Mouse (Mus musculus): ENCODE results near the gene Dzip1l. TPM values are rescaled to one million over a fixed set of nuclear protein-coding genes. Genes with fewer than 3 reads are reported as not detected.

Dzip1l gene
- polyA plus RNA-seq, 1 experiment: 1.4 TPM

DNA sequence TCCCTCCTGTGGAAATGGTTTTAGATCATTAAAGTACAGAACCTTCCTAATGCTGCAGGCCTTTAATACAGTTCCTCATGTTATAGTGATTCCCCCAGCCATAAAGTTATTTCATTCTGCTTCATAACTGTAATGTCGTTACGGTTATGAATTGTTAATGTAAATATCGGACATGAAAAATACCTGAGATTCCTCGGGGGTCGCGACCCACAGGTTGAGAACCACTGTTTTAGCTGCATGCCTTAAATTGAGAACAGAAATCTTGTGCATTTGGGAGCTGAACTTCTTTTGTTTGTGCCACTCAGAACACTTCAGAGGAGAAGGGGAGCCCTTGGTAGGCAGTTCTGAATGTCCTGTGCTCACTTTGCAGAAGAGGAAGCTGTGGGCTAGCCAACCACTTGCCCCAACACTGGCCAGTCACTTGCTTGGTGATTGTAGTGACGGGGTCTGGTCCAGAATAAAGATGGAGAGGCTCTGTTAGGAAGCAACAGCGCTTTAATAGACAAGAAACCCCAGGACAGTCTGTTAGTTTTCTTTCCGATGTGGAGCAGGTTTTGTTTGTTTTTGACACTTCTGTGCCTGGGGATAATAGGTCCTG is 1.3 kb downstream of the Dzip1l start:
- Histone ChIP-seq H3K4me1 (ENCODE audit: control insufficient read depth, insufficient read depth, insufficient read length, low read length) (no peaks in the 10 kb centered on the region), H3K4me3 (ENCODE audit: low read depth, low read length) (peak overlapping the region; percentile 59), H3K36me3 (ENCODE audit: control insufficient read depth, insufficient read depth, low read length) (no peaks in the 10 kb centered on the region), H3K27me3 (ENCODE audit: control insufficient read depth, insufficient read depth, low read length) (no peaks in the 10 kb centered on the region), H3K27ac (ENCODE audit: insufficient read depth, low read depth, low read length) (no peak overlapping the region)
- WGBS: 73% methylated on average over 9 of the region's 9 CpGs
- no peak for TF ChIP-seq CTCF (IDR thresholded peaks at IDR 0.05; ENCODE audit: extremely low read depth, insufficient read length, insufficient replicate concordance, low read depth, low read length)
- no peak for TF ChIP-seq POLR2A (IDR thresholded peaks at IDR 0.05; ENCODE audit: low read depth, low read length)

DNA sequence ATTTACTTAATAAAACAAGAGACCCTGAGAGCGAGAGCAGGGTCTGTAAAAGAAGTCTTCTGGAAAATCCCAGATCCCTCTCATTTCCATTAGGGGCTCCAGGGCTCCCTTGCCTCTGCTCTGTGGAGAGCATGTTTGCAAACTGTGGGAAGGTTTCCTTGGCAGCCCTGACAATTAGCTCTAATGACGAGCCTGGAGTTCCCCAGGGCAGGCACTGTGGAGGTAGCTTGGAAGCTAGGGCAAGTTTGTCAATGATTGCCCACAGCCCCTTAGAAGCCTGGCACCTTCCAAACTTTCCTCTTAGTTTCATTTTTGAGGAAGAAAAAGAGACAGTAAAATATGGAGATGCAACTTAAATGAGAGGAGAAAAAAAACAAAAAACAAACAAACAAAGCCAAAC is 2.5 kb downstream of the Dzip1l start:
- H3K4me1 ChIP-seq (ENCODE audit: control insufficient read depth, insufficient read depth, insufficient read length, low read length): no peaks in the 10 kb centered on the region
- H3K4me3 ChIP-seq (ENCODE audit: low read depth, low read length): no peak overlapping the region
- 57% methylated on average over 2 of the region's 2 CpGs for WGBS
- H3K36me3 ChIP-seq (ENCODE audit: control insufficient read depth, insufficient read depth, low read length): no peaks in the 10 kb centered on the region
- no peaks in the 10 kb centered on the region for H3K27me3 ChIP-seq (ENCODE audit: control insufficient read depth, insufficient read depth, low read length)
- TF ChIP-seq POLR2A (IDR thresholded peaks at IDR 0.05; ENCODE audit: low read depth, low read length): no peak
- no peak for TF ChIP-seq CTCF (IDR thresholded peaks at IDR 0.05; ENCODE audit: extremely low read depth, insufficient read length, insufficient replicate concordance, low read depth, low read length)
- no peak overlapping the region for H3K27ac ChIP-seq (ENCODE audit: insufficient read depth, low read depth, low read length)

GRCm38 (mm10) chr9:99632264-99632663 is 3.0 kb downstream of the Dzip1l start:
- H3K27ac ChIP-seq (ENCODE audit: insufficient read depth, low read depth, low read length): no peak overlapping the region
- WGBS: 40% methylated on average over 8 of the region's 8 CpGs

DNA sequence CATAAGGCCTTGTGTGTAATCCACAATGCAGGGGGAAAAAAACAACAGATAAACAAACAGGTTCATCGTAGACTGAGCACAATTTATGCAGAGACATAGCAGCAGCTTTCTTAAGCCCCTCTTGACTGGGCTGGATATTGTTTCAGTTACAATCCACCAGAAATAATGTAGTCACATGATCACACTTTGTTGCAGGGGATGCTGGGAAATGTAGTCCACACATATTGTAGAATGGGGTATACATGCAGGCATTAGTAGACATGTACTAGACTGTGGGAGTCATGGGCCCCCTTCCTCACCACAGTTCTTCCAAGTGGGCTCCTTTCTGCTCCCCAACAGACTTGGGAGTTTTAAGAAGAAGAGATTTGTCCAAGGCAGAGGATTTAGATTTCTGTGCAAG is 7.5 kb downstream of the Dzip1l start:
- H3K4me3 ChIP-seq (ENCODE audit: low read depth, low read length): no peak overlapping the region
- 86% methylated on average over 1 of the region's 1 CpGs for WGBS
- TF ChIP-seq POLR2A (IDR thresholded peaks at IDR 0.05; ENCODE audit: low read depth, low read length) (no peak), CTCF (IDR thresholded peaks at IDR 0.05; ENCODE audit: extremely low read depth, insufficient read length, insufficient replicate concordance, low read depth, low read length) (no peak)
- no peaks in the 10 kb centered on the region for H3K4me1 ChIP-seq (ENCODE audit: control insufficient read depth, insufficient read depth, insufficient read length, low read length)
- no peaks in the 10 kb centered on the region for H3K36me3 ChIP-seq (ENCODE audit: control insufficient read depth, insufficient read depth, low read length)
- H3K27ac ChIP-seq (ENCODE audit: insufficient read depth, low read depth, low read length): no peak overlapping the region
- H3K27me3 ChIP-seq (ENCODE audit: control insufficient read depth, insufficient read depth, low read length): no peaks in the 10 kb centered on the region

More at GRCm38 (mm10) chr9:99632264-99632663, 3.0 kb downstream of the Dzip1l start:
- Histone ChIP-seq H3K27me3 (ENCODE audit: control insufficient read depth, insufficient read depth, low read length) (no peaks in the 10 kb centered on the region), H3K4me3 (ENCODE audit: low read depth, low read length) (no peak overlapping the region), H3K4me1 (ENCODE audit: control insufficient read depth, insufficient read depth, insufficient read length, low read length) (no peaks in the 10 kb centered on the region), H3K36me3 (ENCODE audit: control insufficient read depth, insufficient read depth, low read length) (no peaks in the 10 kb centered on the region)
- TF ChIP-seq CTCF (IDR thresholded peaks at IDR 0.05; ENCODE audit: extremely low read depth, insufficient read length, insufficient replicate concordance, low read depth, low read length) (no peak), POLR2A (IDR thresholded peaks at IDR 0.05; ENCODE audit: low read depth, low read length) (no peak)

DNA sequence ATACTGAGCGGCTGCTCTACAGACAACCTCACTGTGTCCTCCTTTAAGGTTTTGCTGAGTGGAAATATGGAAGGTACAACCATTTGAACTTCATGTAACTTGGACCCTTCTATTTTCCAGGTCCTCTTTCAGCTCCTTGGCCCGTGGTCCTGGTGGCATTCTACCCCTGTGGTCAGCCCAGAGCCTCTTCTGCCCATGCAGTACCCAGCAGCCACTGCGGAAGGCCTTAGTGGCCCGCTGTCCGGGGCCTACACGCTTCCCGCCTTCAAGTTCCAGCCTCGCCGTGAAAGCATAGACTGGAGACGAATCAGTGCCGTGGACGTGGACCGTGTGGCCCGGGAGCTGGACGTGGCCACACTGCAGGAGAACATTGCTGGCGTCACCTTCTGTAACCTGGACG is 7.9 kb downstream of the Dzip1l start:
- Histone ChIP-seq H3K27me3 (ENCODE audit: control insufficient read depth, insufficient read depth, low read length) (no peaks in the 10 kb centered on the region), H3K36me3 (ENCODE audit: control insufficient read depth, insufficient read depth, low read length) (no peaks in the 10 kb centered on the region), H3K4me3 (ENCODE audit: low read depth, low read length) (no peak overlapping the region), H3K27ac (ENCODE audit: insufficient read depth, low read depth, low read length) (no peak overlapping the region), H3K4me1 (ENCODE audit: control insufficient read depth, insufficient read depth, insufficient read length, low read length) (no peaks in the 10 kb centered on the region)
- TF ChIP-seq POLR2A (IDR thresholded peaks at IDR 0.05; ENCODE audit: low read depth, low read length) (no peak), CTCF (IDR thresholded peaks at IDR 0.05; ENCODE audit: extremely low read depth, insufficient read length, insufficient replicate concordance, low read depth, low read length) (no peak)
- 95% methylated on average over 17 of the region's 17 CpGs for WGBS

GRCm38 (mm10) chr9:99637736-99638135 is 8.4 kb downstream of the Dzip1l start:
- no peaks in the 10 kb centered on the region for H3K36me3 ChIP-seq (ENCODE audit: control insufficient read depth, insufficient read depth, low read length)
- 92% methylated on average over 13 of the region's 13 CpGs for WGBS
- no peak for TF ChIP-seq POLR2A (IDR thresholded peaks at IDR 0.05; ENCODE audit: low read depth, low read length)
- TF ChIP-seq CTCF (IDR thresholded peaks at IDR 0.05; ENCODE audit: extremely low read depth, insufficient read length, insufficient replicate concordance, low read depth, low read length): no peak

GRCm38 (mm10) chr9:99639957-99640356 is 10.7 kb downstream of the Dzip1l start:
- TF ChIP-seq CTCF (IDR thresholded peaks at IDR 0.05; ENCODE audit: extremely low read depth, insufficient read length, insufficient replicate concordance, low read depth, low read length): no peak
- TF ChIP-seq POLR2A (IDR thresholded peaks at IDR 0.05; ENCODE audit: low read depth, low read length): no peak
- Histone ChIP-seq H3K27ac (ENCODE audit: insufficient read depth, low read depth, low read length) (no peak overlapping the region), H3K27me3 (ENCODE audit: control insufficient read depth, insufficient read depth, low read length) (no peaks in the 10 kb centered on the region), H3K4me3 (ENCODE audit: low read depth, low read length) (no peak overlapping the region), H3K4me1 (ENCODE audit: control insufficient read depth, insufficient read depth, insufficient read length, low read length) (no peaks in the 10 kb centered on the region), H3K36me3 (ENCODE audit: control insufficient read depth, insufficient read depth, low read length) (no peaks in the 10 kb centered on the region)
- 37% methylated on average over 5 of the region's 5 CpGs for WGBS

More at GRCm38 (mm10) chr9:99637736-99638135, 8.4 kb downstream of the Dzip1l start:
- Histone ChIP-seq H3K27ac (ENCODE audit: insufficient read depth, low read depth, low read length) (no peak overlapping the region), H3K4me1 (ENCODE audit: control insufficient read depth, insufficient read depth, insufficient read length, low read length) (no peaks in the 10 kb centered on the region), H3K27me3 (ENCODE audit: control insufficient read depth, insufficient read depth, low read length) (no peaks in the 10 kb centered on the region), H3K4me3 (ENCODE audit: low read depth, low read length) (no peak overlapping the region)
